Mouse (Mus musculus): ENCODE measurements around the gene Arhgap28. TPM values are rescaled to one million over a fixed set of nuclear protein-coding genes. Genes with fewer than 3 reads are reported as not detected.

Arhgap28 gene
- polyA plus RNA-seq, 1 experiment, result 0.62 TPM

GRCm38 (mm10) chr17:67813666-67814065 is 190.3 kb downstream of the Arhgap28 start:
- DNase-seq (ENCODE audit: extremely low spot score in 1 of 2, low spot score in 1 of 2), result no peak

- no peak for DNase-seq (ENCODE audit: extremely low spot score in 1 of 2, low spot score in 1 of 2)
These were observed 194.7 kb downstream of the Arhgap28 start for GRCm38 (mm10) chr17:67809171-67809570.
